Mouse (Mus musculus) testis, adult 2 months (tissue): ENCODE data around the gene Nfyc.

Source experiments
- CTCF ChIP-seq: fragments of 200-500 bp; IDR thresholded peaks from 2 replicates; pipeline ENCODE4 v1.5.1; 2012; ENCODE audit warnings: low read depth, mild to moderate bottlenecking, inconsistent platforms, low read length, moderate library complexity; ENCODE audit not compliant: control insufficient read depth, insufficient read depth, insufficient replicate concordance
- POLR2A ChIP-seq: fragments of 200-500 bp; IDR thresholded peaks from 2 replicates; pipeline ENCODE4 v1.6.1; 2012; ENCODE audit warnings: low read depth, mild to moderate bottlenecking, inconsistent platforms, low read length, moderate library complexity; ENCODE audit not compliant: control insufficient read depth

GRCm38 (mm10) chr4:120859865-120860264 lies 28.5 kb upstream of the Nfyc start:
- TF ChIP-seq CTCF: no peak
- TF ChIP-seq POLR2A: no peak
